Mouse (Mus musculus) lung, embryonic 16.5 days (tissue): Measurements from ENCODE around the gene Abhd14b. TPM values are rescaled to one million over a fixed set of nuclear protein-coding genes. Genes with fewer than 3 reads are reported as not detected.

Experiments used
- ATAC-seq: fragments of 200-750 bp; cut with Nextera tagmentation; 2 replicates; pipeline ENCODE4 v1.8.0; 2017; ENCODE audit warnings: low read depth, mild to moderate bottlenecking, moderate library complexity
- H3K27ac ChIP-seq: fragments of 300-500 bp; sonication (generic); 2 replicates; pipeline ENCODE4 v1.5.1; 2014; ENCODE audit warnings: mild to moderate bottlenecking, control low read depth, low read length
- H3K27me3 ChIP-seq: fragments of 300-500 bp; sonication (generic); 2 replicates; pipeline ENCODE4 v1.6.1; 2014; ENCODE audit warnings: low read depth, low read length, mixed read lengths; ENCODE audit not compliant: control insufficient read depth, insufficient read depth
- H3K36me3 ChIP-seq: fragments of 300-500 bp; sonication (generic); 2 replicates; pipeline ENCODE4 v1.6.1; 2014; ENCODE audit warnings: low read length; ENCODE audit not compliant: control insufficient read depth, insufficient read depth
- H3K4me1 ChIP-seq: fragments of 300-500 bp; sonication (generic); replicated peaks from 2 replicates; pipeline ENCODE4 v1.6.1; 2014; ENCODE audit warnings: low read length, mixed read lengths; ENCODE audit not compliant: control insufficient read depth, insufficient read depth
- H3K4me2 ChIP-seq: fragments of 300-500 bp; sonication (generic); 2 replicates; pipeline ENCODE4 v1.6.1; 2014; ENCODE audit warnings: low read depth, low read length, control low read depth
- H3K4me3 ChIP-seq: fragments of 300-500 bp; sonication (generic); 2 replicates; pipeline ENCODE4 v1.5.1; 2014; ENCODE audit warnings: mild to moderate bottlenecking, low read length, control low read depth
- H3K9ac ChIP-seq: fragments of 300-500 bp; sonication (generic); 2 replicates; pipeline ENCODE4 v1.6.1; 2014; ENCODE audit warnings: low read length, control low read depth
- H3K9me3 ChIP-seq: fragments of 300-500 bp; sonication (generic); 2 replicates; pipeline ENCODE4 v1.6.1; 2016; ENCODE audit warnings: low read length; ENCODE audit not compliant: control insufficient read depth
- WGBS: fragments of 180-500 bp; shearing (Covaris S2); extraction: QIAGEN DNeasy Blood & Tissue Kit; methylation state at CpG from one replicate; pipeline ENCODE4 v1.1.7; 2014; 5-methylcytosine and 5-hydroxymethylcytosine counted together
- polyA plus RNA-seq: library from polyadenylated mRNA; unstranded; fragments of >200 nt; fragmentation: Nextera tagmentation; extraction: Ambion mirVana; gene quantifications from 2 replicates; pipeline ENCODE4 v1.2.1, GENCODE M21; 2015

Abhd14b gene
- polyA plus RNA-seq, 1 experiment from 2014 or later = 18.0 TPM

DNA sequence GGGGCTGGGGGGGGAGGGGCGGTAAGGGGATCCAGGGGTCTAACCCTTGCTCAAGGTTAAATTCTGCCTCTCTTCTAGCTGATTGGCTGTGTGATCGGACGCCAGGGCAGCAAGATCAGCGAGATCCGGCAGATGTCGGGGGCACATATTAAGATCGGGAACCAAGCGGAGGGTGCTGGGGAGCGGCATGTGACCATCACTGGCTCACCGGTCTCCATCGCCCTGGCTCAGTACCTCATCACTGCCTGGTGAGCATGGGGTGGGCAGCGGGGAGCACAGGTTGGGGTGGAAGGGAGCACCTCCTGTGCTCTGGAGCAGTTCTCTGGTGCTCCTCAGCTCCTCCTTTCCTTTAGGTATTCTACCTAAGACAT is 15.2 kb downstream of the Abhd14b start:
- no peaks in the 10 kb centered on the region for H3K9me3 ChIP-seq
- H3K4me2 ChIP-seq = no peak overlapping the region
- H3K27me3 ChIP-seq = no peaks in the 10 kb centered on the region
- H3K4me3 ChIP-seq = no peak overlapping the region
- H3K36me3 ChIP-seq = peaks cover 9% of the 10 kb centered on the region
- no peak overlapping the region for H3K27ac ChIP-seq
- WGBS = 94% methylated on average over 12 of the region's 12 CpGs
- peaks cover 9% of the 10 kb centered on the region for H3K4me1 ChIP-seq
- H3K9ac ChIP-seq = no peak overlapping the region
- ATAC-seq = no peak

GRCm38 (mm10) chr9:106463122-106464063 is 16.1 kb downstream of the Abhd14b start:
- H3K4me3 ChIP-seq = no peak overlapping the region
- WGBS = 78% methylated on average over 21 of the region's 21 CpGs
- ATAC-seq = no peak
- H3K36me3 ChIP-seq = peaks cover 9% of the 10 kb centered on the region
- H3K4me2 ChIP-seq = no peak overlapping the region
- no peaks in the 10 kb centered on the region for H3K9me3 ChIP-seq
- H3K27ac ChIP-seq = no peak overlapping the region
- H3K4me1 ChIP-seq = peaks cover 9% of the 10 kb centered on the region
- no peak overlapping the region for H3K9ac ChIP-seq
- no peaks in the 10 kb centered on the region for H3K27me3 ChIP-seq

DNA sequence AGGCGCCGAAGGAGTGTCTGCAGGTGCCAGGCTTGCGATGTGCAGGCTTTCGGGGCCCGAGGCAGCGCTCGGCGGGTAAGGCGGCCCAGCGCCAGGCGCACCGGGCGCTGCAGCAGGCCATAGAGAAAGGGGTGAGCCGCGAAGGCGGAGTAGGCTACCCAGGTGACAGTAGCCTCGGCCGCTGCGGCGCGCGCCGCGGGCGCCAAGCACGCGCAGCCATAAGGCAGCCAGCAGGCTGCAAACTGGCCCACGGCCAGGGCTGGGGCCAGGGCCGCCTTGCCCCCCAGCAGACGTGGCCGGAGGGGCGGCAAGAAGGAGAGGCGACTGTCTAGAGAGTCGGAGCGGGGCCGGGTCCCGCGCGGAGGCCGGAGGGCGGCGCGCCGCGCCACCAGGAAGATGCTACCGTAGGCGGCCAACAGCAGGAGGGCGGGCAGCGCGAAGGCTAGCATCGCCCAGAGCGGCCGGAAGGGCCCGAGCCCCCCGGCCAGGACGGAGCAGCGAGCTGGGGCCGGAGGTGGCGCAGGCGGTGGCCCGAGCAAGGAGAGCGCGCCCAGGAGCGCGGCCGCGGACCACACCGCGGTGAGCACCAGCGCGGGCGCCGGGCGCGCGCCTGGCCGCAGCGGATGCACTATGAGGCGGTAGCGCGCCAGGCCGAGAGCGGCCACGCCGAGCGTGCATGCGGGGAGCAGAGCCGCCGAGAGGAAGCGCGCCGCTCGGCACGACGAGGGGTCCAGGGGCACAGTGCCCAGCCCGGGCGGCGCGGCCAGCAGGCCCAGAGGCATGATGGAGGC is 17.7 kb downstream of the Abhd14b start:
- H3K4me3 ChIP-seq = peak overlapping the region; percentile 58
- peak; percentile 80 for ATAC-seq
- peaks cover 9% of the 10 kb centered on the region for H3K4me1 ChIP-seq
- H3K4me2 ChIP-seq = peak overlapping the region; percentile 100
- peaks cover 9% of the 10 kb centered on the region for H3K36me3 ChIP-seq
- H3K27me3 ChIP-seq = no peaks in the 10 kb centered on the region
- H3K9ac ChIP-seq = peak overlapping the region; percentile 69
- no peaks in the 10 kb centered on the region for H3K9me3 ChIP-seq
- WGBS = 3% methylated on average over 93 of the region's 99 CpGs
- H3K27ac ChIP-seq = no peak overlapping the region

GRCm38 (mm10) chr9:106465571-106466200 is 18.4 kb downstream of the Abhd14b start, which contains the start of gene Gpr62:
Gene Gpr62, minus strand, starts transcription at chr9:106465938.
- H3K4me3 ChIP-seq = peak within 1 kb of the TSS; percentile 58
- H3K9me3 ChIP-seq = no peaks in the 10 kb centered on the region
- H3K4me2 ChIP-seq = peak within 1 kb of the TSS; percentile 100
- H3K27me3 ChIP-seq = no peaks in the 10 kb centered on the region
- H3K9ac ChIP-seq = peak within 1 kb of the TSS; percentile 69
- 38% methylated on average over 26 of the region's 26 CpGs for WGBS
- H3K36me3 ChIP-seq = peaks cover 9% of the 10 kb centered on the region
- no peak for ATAC-seq
- H3K27ac ChIP-seq = no peak within 1 kb of the TSS
- peaks cover 9% of the 10 kb centered on the region for H3K4me1 ChIP-seq

DNA sequence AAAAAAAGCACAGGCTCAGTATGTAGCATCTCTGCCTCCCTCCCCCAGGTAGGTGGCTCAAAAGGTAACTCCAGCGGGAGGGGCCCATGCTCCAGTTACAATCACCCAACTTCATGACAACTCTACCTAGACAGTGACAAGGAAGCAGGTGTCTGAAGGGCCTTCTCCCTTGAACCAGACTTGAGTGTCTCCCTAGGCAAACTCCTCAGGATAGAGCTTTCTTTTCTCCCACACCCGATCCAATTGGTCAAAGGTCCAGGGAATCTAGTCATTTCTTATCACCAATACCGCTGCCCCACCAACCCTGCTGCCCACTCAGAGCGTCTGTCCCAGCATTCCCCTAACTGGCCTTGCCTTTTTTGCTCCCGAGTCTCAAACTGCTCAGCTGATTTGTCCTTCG is 19.5 kb downstream of the Abhd14b start:
- Histone ChIP-seq H3K4me3 (no peak overlapping the region), H3K36me3 (peaks cover 9% of the 10 kb centered on the region), H3K4me2 (no peak overlapping the region), H3K9me3 (no peaks in the 10 kb centered on the region), H3K27me3 (no peaks in the 10 kb centered on the region), H3K4me1 (peaks cover 12% of the 10 kb centered on the region), H3K27ac (no peak overlapping the region), H3K9ac (no peak overlapping the region)
- 77% methylated on average over 6 of the region's 6 CpGs for WGBS
- ATAC-seq = no peak

DNA sequence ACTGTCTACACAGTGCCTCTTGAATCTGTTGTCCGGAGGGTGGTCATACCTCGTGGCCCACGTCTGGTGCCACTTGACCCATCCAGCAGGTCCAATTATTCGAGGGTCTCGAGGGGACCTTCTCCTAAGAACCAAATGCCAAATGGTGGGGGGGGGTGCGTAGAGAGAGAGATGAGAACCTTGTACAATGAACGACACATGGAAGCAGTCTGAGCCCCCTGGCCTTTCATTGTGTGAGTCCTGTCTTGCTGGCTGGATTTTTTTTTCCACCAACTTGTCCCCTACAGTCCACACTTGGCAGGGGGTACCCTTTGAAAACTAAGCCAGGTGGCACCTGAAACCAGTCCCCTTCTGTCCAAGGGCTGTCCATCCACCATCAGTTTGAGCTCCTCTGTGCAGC is 20.5 kb downstream of the Abhd14b start:
- Histone ChIP-seq H3K36me3 (peaks cover 3% of the 10 kb centered on the region; the same call in 1 of the 2 replicates), H3K27ac (no peak overlapping the region), H3K9me3 (no peaks in the 10 kb centered on the region), H3K4me1 (peaks cover 15% of the 10 kb centered on the region), H3K9ac (no peak overlapping the region), H3K4me2 (no peak overlapping the region), H3K4me3 (no peak overlapping the region), H3K27me3 (no peaks in the 10 kb centered on the region)
- ATAC-seq = no peak
- 84% methylated on average over 7 of the region's 7 CpGs for WGBS

DNA sequence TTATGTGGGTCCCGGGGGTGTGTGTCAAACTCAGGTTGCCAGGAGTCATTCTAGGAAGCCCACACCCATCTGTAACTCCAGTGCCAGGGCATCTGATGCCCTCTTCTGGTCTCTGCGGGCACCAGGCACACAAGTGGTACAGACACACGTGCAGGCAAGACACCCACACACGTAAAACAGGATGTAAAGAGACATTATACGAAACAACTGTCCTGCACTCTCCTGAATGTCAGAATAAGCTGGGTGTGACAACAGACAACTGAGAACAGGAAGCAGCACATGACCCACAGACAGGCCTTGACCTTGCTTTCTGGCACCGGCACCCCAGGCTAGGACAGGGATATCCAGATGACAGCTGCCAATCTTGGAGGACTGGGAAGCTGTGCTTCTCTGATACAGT is 22.1 kb downstream of the Abhd14b start:
- Histone ChIP-seq H3K4me3 (no peak overlapping the region), H3K4me2 (no peak overlapping the region), H3K27me3 (no peaks in the 10 kb centered on the region), H3K9me3 (no peaks in the 10 kb centered on the region), H3K36me3 (no peaks in the 10 kb centered on the region), H3K27ac (no peak overlapping the region), H3K9ac (no peak overlapping the region), H3K4me1 (peaks cover 20% of the 10 kb centered on the region)
- 57% methylated on average over 6 of the region's 6 CpGs for WGBS
- no peak for ATAC-seq

- Histone ChIP-seq H3K9me3 (no peaks in the 10 kb centered on the region), H3K4me2 (no peak overlapping the region), H3K4me1 (peaks cover 21% of the 10 kb centered on the region), H3K9ac (no peak overlapping the region), H3K4me3 (no peak overlapping the region), H3K36me3 (no peaks in the 10 kb centered on the region), H3K27ac (no peak overlapping the region), H3K27me3 (no peaks in the 10 kb centered on the region)
- ATAC-seq = no peak
- WGBS = 61% methylated on average over 9 of the region's 9 CpGs
Measured at GRCm38 (mm10) chr9:106469776-106470175, 22.5 kb downstream of the Abhd14b start.
